Mouse (Mus musculus) heart, adult 18-20 months (tissue): ENCODE results near the gene Fam172a. TPM values are rescaled to one million over a fixed set of nuclear protein-coding genes. Genes with fewer than 3 reads are reported as not detected.

Experiments used
- DNase-seq, 2 experiments: peaks; one replicate each; pipeline ENCODE4 v3.0.0; 2021 to 2022; ENCODE audit warnings: mixed read lengths in 1 of 2
- total RNA-seq, 2 experiments: library from RNA; stranded (reverse); gene quantifications; 2 replicates each; pipeline ENCODE4 v1.2.3; 2021

Fam172a gene
- total RNA-seq, 2 experiments from 2014 or later: 11.1 to 11.3 TPM

- no peak for DNase-seq
These were observed 478.4 kb downstream of the Fam172a start for GRCm38 (mm10) chr13:78180261-78180660.

- DNase-seq: no peak
These were observed 479.5 kb downstream of the Fam172a start for GRCm38 (mm10) chr13:78181071-78181929.

- DNase-seq: no peak
These were observed 480.2 kb downstream of the Fam172a start for GRCm38 (mm10) chr13:78181930-78182558.

DNA sequence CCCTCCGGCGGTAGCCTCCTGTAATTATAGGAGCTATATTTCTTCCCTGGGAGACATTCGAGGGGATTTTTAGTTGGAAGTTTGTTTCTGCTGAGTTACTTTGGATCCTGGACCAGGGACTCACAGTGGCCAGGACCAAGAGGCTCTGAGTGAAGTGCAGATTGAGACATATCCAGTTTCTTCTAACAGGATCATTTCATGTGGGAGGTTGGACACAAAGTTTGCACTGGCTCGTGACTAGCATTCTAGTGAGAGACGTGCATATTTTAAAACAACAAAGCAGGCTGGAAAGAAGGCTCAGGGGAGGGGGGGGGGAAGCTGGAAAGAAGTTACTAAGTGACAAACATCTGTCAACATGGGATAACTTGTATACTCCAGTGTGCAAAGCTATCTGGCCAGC lies 481.2 kb downstream of the Fam172a start:
- DNase-seq: no peak

DNA sequence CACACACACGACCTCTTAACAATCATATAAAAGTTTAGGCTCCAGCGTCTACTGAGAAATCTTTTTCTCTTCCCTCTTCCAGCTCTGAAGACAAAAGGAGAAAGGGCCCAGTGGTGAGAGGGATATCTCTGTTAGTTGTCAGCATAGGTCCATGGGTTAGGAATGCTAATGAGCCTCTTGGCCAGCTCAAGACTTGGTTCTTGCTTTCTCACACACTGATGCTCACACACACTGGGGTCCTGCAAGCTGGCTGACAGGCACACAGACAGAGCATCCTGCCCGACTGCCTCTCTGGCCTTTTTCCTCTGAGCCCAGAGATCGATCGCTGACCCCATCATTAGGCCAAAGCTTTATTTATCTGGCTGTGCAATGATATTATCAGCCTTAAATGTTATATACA lies 482.2 kb downstream of the Fam172a start:
- DNase-seq: no peak

- no peak for DNase-seq
These were observed 483.1 kb downstream of the Fam172a start for GRCm38 (mm10) chr13:78184786-78185466.

GRCm38 (mm10) chr13:78186340-78186946 lies 484.6 kb downstream of the Fam172a start:
- no peak for DNase-seq

DNA sequence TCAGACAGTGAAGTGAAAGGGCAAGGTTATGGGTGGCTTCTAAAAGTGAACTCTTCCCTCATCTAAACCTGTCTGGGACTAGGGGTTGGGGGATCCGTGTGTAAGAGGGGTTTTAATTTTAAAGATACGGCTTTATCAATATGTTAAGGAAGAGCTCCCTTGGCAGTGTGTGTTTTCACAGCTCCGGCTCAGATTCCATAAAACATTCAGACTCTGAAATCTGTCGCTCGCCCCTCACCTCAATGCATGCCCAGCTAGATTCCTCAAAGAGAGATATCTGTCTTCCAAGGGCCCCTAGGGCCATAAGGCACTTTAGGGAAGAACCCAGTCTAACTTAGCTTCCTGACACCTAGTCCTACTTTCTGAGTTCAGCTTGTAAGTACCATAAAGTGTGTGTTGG lies 486.0 kb downstream of the Fam172a start:
- no peak for DNase-seq

DNA sequence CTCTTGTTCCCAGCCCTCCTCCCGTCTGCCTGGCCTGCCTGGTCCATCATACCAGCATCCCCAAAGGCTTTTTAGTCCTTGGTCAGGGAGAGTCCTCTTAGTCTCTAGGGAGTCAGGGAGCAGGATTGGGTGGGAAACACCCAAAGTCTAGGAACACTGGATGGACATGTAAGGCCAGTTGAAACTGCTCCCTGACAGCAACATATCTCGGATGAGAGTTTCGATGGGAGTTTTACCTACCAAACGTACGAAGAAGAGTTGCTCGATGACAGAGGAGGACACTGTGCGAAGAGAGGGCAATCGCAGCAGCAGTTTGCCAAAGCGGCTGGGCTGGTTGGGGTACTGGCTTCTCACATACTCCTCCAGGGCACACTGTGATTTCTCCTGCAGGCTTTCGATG lies 487.8 kb downstream of the Fam172a start:
- DNase-seq: no peak

DNA sequence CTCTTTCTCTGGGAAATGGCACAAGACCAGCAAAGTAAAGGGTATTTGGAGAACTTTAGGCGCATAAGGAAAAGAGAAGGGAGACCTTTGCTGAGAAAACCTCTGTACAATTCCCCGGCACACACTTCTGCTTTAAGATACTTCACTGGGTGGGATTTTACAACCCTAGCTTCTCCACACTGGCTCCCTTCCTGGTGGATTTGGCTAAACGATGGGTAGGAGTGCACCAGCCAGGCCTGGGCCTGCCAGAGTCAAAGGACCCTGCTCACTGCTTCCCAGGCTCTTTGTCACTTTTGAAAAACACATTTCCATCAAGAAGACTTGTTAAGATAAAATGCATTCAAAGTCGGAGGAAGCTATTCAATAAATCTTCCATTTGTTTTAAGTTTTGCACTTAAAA lies 491.4 kb downstream of the Fam172a start:
- no peak for DNase-seq

DNA sequence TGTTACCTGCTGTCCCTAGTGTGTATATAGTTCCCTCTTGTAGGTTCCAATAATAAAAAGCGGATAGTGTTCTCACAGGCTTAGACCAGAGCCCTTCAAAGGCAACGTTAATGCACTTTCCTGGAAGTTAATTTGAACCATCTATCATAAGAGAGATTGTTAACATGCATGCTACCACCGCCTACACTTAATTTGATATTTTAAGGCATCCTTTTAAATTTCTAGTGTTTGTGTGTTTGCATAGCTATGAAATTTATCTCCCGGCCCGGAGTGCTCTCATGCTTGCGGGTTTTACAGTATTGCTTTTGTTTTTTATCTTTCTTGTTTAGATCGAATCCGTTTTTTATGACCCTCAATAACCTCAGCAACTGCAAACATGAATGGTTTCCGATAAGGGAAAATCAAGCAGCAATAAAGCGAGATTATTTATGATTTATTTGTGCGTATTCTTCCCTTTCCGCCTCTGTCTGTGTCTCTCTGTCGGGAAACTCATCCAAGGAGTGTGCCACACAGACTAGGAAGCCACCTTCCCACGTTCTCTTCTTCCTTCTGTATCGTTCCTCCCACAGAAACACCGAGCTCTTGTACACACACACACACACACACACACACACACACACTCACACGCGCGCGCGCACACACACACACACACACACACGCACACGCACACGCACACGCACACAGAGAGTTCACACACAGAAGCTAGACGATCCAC lies 492.5 kb downstream of the Fam172a start:
- DNase-seq: no peak

DNA sequence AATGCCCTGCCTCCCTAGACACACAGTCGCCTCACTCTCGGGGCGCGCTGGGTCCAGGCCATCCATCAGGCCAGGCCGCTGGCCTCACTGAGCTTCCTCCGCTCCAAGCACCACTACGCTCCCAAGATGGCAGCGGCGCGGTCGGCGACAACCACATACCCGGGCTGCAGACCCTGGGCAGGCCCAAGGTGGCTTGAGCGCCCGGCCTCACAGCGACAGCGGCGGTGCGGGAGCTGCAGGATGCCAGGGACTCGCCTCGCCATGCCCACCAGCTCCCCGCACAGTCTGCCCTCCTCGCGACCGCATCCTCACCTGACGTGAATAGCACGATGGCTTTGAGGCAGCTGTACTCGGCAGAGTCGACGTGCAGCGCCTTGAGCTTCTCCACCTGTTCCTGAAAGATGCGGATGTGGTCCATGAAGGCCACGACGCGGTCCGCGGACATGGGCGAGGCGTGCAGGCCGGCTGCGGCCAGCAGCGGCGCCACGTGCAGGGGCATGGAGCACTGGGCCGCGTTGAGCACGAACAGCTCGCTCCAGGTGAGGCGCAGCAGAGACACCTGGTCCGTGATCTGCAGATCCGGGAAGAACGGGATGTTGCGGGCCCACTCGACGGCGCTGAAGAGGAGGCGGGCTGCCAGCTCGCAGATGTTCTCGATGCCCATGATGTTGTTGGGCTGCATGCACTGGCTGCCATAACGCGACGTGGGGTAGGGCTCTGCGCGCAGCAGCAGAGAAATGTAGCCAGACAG lies 493.2 kb downstream of the Fam172a start:
- no peak for DNase-seq

DNA sequence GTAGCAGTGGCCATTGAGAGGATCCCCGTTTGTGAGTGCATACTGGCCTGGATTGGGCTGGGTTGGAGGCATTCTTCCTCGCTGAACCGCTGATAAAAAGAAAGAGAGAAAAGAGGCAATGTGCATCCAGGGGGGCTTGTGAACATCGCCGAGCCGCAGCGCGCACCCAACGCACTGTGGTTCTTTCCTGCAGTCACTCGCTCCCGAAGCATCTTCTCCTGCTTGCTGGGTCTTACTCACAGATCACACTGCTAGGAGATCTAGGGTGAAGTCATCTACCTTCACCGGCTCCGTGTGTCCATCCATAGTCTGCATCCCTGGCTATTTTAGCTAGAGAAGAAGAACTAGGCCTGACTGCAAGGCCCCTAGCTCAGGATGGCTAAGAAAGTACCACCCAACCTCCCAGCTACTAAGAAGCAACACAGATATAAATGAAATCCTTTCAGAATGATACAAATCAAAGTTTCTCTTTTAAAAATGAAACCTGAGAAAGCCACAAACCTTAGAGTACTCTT lies 493.8 kb downstream of the Fam172a start:
- no peak for DNase-seq

GRCm38 (mm10) chr13:78196236-78196796 lies 494.5 kb downstream of the Fam172a start:
- no peak for DNase-seq

DNA sequence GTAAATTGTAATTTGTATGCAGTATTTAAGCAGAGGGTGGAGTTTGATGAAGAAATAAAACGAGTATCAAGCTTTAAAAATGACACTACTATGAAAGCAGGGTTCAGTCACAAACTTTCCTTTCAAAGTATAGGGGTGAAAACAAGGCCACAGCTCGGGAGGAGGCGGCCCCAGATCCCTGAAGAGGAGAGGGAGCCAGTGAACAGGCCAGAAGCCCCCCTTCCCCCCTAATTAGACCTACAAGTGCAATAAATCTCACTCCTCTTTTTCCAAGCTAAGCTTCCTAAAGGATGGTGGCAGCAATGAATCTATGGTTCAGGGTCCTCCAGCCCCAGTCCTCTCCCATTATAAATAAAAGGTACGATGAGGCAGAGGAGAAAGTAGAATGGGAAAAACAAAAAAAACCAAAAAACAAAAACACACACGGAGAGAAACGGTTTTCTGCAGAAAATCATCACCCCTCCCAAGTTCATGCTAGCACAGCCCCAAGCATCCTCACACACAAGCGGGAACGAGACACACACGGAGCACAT lies 495.5 kb downstream of the Fam172a start:
- no peak for DNase-seq

GRCm38 (mm10) chr13:78197819-78198390 lies 496.1 kb downstream of the Fam172a start:
- peak; percentile 42 to 62 for DNase-seq

- DNase-seq: peak in 1 of 2 experiments; percentile 16
These were observed 496.6 kb downstream of the Fam172a start for GRCm38 (mm10) chr13:78198391-78198870.

GRCm38 (mm10) chr13:78198871-78199641 lies 497.2 kb downstream of the Fam172a start:
- DNase-seq: peak; percentile 54 to 66

DNA sequence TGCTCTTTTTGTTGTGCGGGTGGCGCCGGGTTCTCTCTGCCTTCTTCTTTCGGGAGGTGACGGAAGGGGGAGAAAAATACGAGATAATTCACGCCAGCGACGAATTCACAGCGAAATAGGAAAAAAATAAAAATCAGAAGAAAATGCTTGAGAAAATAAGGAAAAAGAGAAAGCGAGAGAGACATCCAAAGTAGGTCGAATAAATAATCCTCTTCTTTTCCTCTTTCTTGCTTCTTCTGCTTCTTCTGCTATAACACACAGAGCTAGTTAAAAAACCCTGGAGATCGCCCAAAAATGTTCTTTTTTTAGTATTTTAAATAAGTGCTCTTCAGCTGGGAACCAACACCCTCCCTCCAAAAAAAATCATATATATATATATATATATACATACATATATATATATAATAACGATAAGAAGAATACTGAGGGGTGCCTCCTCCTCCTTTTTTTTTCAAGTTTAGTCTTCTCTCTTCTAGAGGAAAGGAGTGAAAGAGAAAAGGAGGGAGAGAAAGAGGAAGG lies 497.9 kb downstream of the Fam172a start, which contains the start of gene Nr2f1:
Nr2f1 (minus strand) TSS at position 116 of the 519 bp plus-strand sequence.
- no peak for DNase-seq
